Mouse (Mus musculus) frontal cortex, postnatal 36 days (tissue): ENCODE results near the gene Aars2.
A peak's percentile ranks its signal among the peaks of the same experiment; 100 is the strongest.

ENCODE experiments used
- DNase-seq, 2 experiments: peaks; one replicate each; pipeline ENCODE4 v3.0.0; 2022; ENCODE audit warnings: low spot score in 2 of 2

The Aars2 gene

GRCm38 (mm10) chr17:45506700-45507189 is at the start of gene Aars2:
TSS of gene Aars2 (plus strand) at chr17:45506841.
- peak; percentile 92 to 93 for DNase-seq

GRCm38 (mm10) chr17:45457487-45457886 is 49.2 kb upstream of the Aars2 start:
- no peak for DNase-seq

- DNase-seq, result no peak
Observed at GRCm38 (mm10) chr17:45458516-45458915, 48.1 kb upstream of the Aars2 start.

- DNase-seq, result no peak
Observed at GRCm38 (mm10) chr17:45459062-45459461, 47.6 kb upstream of the Aars2 start.

- no peak for DNase-seq
Observed at GRCm38 (mm10) chr17:45462506-45462905, 44.1 kb upstream of the Aars2 start.

GRCm38 (mm10) chr17:45464255-45464654 is 42.4 kb upstream of the Aars2 start:
- no peak for DNase-seq

- no peak for DNase-seq
Observed at GRCm38 (mm10) chr17:45466701-45467100, 39.9 kb upstream of the Aars2 start.

GRCm38 (mm10) chr17:45468302-45468701 is 38.3 kb upstream of the Aars2 start:
- no peak for DNase-seq

- no peak for DNase-seq
Observed at GRCm38 (mm10) chr17:45470726-45471125, 35.9 kb upstream of the Aars2 start.

- no peak for DNase-seq
Observed at GRCm38 (mm10) chr17:45473667-45474066, 33.0 kb upstream of the Aars2 start.

- no peak for DNase-seq
Observed at GRCm38 (mm10) chr17:45474146-45474545, 32.5 kb upstream of the Aars2 start.

- DNase-seq, result peak; percentile 88 to 92
Observed at GRCm38 (mm10) chr17:45474669-45475465, 31.8 kb upstream of the Aars2 start, which contains the start of gene Spats1. TSS of gene Spats1 (minus strand) at chr17:45475415.

GRCm38 (mm10) chr17:45478234-45478825 is 28.3 kb upstream of the Aars2 start:
- DNase-seq, result peak; percentile 85 to 89

- DNase-seq, result no peak
Observed at GRCm38 (mm10) chr17:45480429-45480828, 26.2 kb upstream of the Aars2 start.

GRCm38 (mm10) chr17:45485581-45485980 is 21.1 kb upstream of the Aars2 start:
- no peak for DNase-seq

GRCm38 (mm10) chr17:45487216-45487615 is 19.4 kb upstream of the Aars2 start:
- no peak for DNase-seq

- DNase-seq, result no peak
Observed at GRCm38 (mm10) chr17:45488321-45489254, 18.1 kb upstream of the Aars2 start.

- no peak for DNase-seq
Observed at GRCm38 (mm10) chr17:45489736-45490135, 16.9 kb upstream of the Aars2 start.

GRCm38 (mm10) chr17:45490532-45491154 is 16.0 kb upstream of the Aars2 start:
- no peak for DNase-seq

GRCm38 (mm10) chr17:45495398-45495797 is 11.2 kb upstream of the Aars2 start:
- DNase-seq, result no peak

- no peak for DNase-seq
Observed at GRCm38 (mm10) chr17:45498397-45498796, 8.2 kb upstream of the Aars2 start.
